Comparison of ENCODE assay signal across 16 mouse cellular contexts in the genomic region with DNA sequence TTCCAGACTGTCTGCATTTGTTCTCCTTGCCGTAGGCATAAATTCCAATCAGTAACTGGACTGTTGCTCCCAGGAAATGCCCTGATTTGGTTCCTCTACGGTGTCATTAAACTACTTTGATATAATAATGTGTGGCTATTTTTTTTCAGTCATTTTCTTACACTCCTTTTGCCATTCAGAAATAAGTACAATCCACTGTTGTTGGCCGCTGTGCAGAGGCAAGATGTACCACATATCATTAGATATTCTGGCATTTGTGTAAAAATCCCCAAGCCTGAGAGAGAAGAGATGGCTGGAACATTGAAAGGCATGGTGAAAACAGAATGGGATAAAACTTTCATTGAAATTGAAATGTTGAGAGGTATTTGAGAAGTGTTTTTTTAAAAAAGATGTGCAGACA.
"Had no signal": no experiment of that assay in that cellular context is flagged by ENCODE, and none has a peak within 500 bp of the region (broad histone marks: within the 10 kb centered on the region; RNA-seq: fewer than 3 reads in every experiment).

No protein-coding gene starts in this region.

- H3K4me2 ChIP-seq: limb, embryonic 15.5 days; liver, embryonic 12.5 days; lung, embryonic 14.5 days; neural tube, embryonic 15.5 days had no signal

- H3K4me1 ChIP-seq: limb, embryonic 15.5 days; liver, embryonic 12.5 days had no signal

- ATAC-seq: liver, embryonic 12.5 days had no signal

- H3K27ac ChIP-seq: kidney, postnatal 0 days; limb, embryonic 15.5 days; liver, embryonic 12.5 days; neural tube, embryonic 15.5 days had no signal

- H3K9ac ChIP-seq: limb, embryonic 15.5 days; liver, embryonic 12.5 days; lung, embryonic 14.5 days; neural tube, embryonic 15.5 days had no signal

- DNase-seq: kidney, adult 8-10 months; kidney, postnatal 36 days; layer of hippocampus, adult 9-11 months; layer of hippocampus, postnatal 36 days; lung, embryonic 14.5 days; lung, postnatal 10 days; lung, postnatal 4 days; right cerebral cortex, postnatal 4 days; spleen, adult 18-20 months; thymus, adult 18-20 months; thymus, postnatal 14 days had no signal

- H3K27me3 ChIP-seq: limb, embryonic 15.5 days; liver, embryonic 12.5 days; neural tube, embryonic 15.5 days had no signal

- H3K4me3 ChIP-seq: limb, embryonic 15.5 days; liver, embryonic 12.5 days; myocyte; neural tube, embryonic 15.5 days had no signal

- H3K9me3 ChIP-seq: limb, embryonic 15.5 days; liver, embryonic 12.5 days; neural tube, embryonic 15.5 days had no signal

- H3K36me3 ChIP-seq: limb, embryonic 15.5 days; liver, embryonic 12.5 days; neural tube, embryonic 15.5 days had no signal
